ENCODE assay signal across 11 mouse cellular contexts in genomic region chr17:87472879-87473278, GRCm38 (mm10). TPM values are rescaled to one million over a fixed set of nuclear protein-coding genes. Genes with fewer than 3 reads are reported as not detected.
A peak's percentile ranks its signal among the peaks of the same experiment; 100 is the strongest.
DNase-seq lines count a peak whose midpoint lies in the region; ATAC-seq lines count a peak whose summit lies in the region.
"Had no signal": no experiment of that assay in that cellular context is flagged by ENCODE, and none has a peak within 500 bp of the region (broad histone marks: within the 10 kb centered on the region; RNA-seq: fewer than 3 reads in every experiment).

No protein-coding gene starts in this region.

- DNase-seq in heart, adult 8-10 months (ENCODE audit: low spot score) = no peak
- DNase-seq in midbrain, embryonic 11.5 days (ENCODE audit: low spot score, missing footprints) = peak; percentile 82
- DNase-seq in midbrain, embryonic 10.5 days (ENCODE audit: low spot score) = no peak
- DNase-seq in c-Kit-positive CD71-positive TER-119-positive erythroid progenitor cells, embryonic 14.5 days (ENCODE audit: low spot score) = no peak
- no peak for DNase-seq in kidney, adult 9 months

- H3K4me2 ChIP-seq in heart, embryonic 11.5 days = peak overlapping the region; percentile 75
- no peak overlapping the region for H3K4me2 ChIP-seq in midbrain, embryonic 11.5 days
- peak overlapping the region; percentile 58; the same call in 1 of the 2 replicates for H3K4me2 ChIP-seq in liver, embryonic 15.5 days
- H3K4me2 ChIP-seq in stomach, embryonic 14.5 days (replicated peaks; ENCODE audit: low read depth, low read length) = no peak overlapping the region

- H3K4me1 ChIP-seq in heart, embryonic 11.5 days (ENCODE audit: control insufficient read depth, insufficient read depth, low read length) = peaks cover 31% of the 10 kb centered on the region
- H3K4me1 ChIP-seq in midbrain, embryonic 11.5 days (ENCODE audit: control insufficient read depth, insufficient read depth, low read length) = peaks cover 15% of the 10 kb centered on the region; the same call in 1 of the 2 replicates
- H3K4me1 ChIP-seq in midbrain, embryonic 10.5 days = peaks cover 27% of the 10 kb centered on the region
- peaks cover 47% of the 10 kb centered on the region for H3K4me1 ChIP-seq in liver, embryonic 15.5 days (replicated peaks)
- peaks cover 18% of the 10 kb centered on the region; the same call in 1 of the 2 replicates for H3K4me1 ChIP-seq in stomach, embryonic 14.5 days (ENCODE audit: control insufficient read depth, insufficient read depth, low read length)

- peak overlapping the region; percentile 41 for H3K4me3 ChIP-seq in heart, embryonic 11.5 days (ENCODE audit: low read depth, low read length)
- H3K4me3 ChIP-seq in midbrain, embryonic 11.5 days (ENCODE audit: low read depth, low read length) = no peak overlapping the region
- no peak overlapping the region for H3K4me3 ChIP-seq in midbrain, embryonic 10.5 days
- H3K4me3 ChIP-seq in liver, embryonic 15.5 days (replicated peaks) = no peak overlapping the region
- peak overlapping the region; percentile 23; the same call in 1 of the 2 replicates for H3K4me3 ChIP-seq in stomach, embryonic 14.5 days (ENCODE audit: low read depth, low read length)

- H3K9ac ChIP-seq in heart, embryonic 11.5 days (ENCODE audit: low read depth, low read length) = peak overlapping the region; percentile 59; the same call in 1 of the 2 replicates
- H3K9ac ChIP-seq in midbrain, embryonic 11.5 days (ENCODE audit: low read length) = no peak overlapping the region
- H3K9ac ChIP-seq in liver, embryonic 15.5 days = no peak overlapping the region
- no peak overlapping the region for H3K9ac ChIP-seq in stomach, embryonic 14.5 days (replicated peaks; ENCODE audit: low read depth, low read length)

- 31% methylated on average over 10 of the region's 10 CpGs for WGBS in heart, embryonic 11.5 days (ENCODE audit: insufficient replicate concordance)
- WGBS in midbrain, embryonic 11.5 days = 59% methylated on average over 10 of the region's 10 CpGs
- WGBS in midbrain, embryonic 10.5 days = 67% methylated on average over 10 of the region's 10 CpGs
- 27% methylated on average over 10 of the region's 10 CpGs for WGBS in liver, embryonic 15.5 days (ENCODE audit: insufficient replicate concordance)
- WGBS in stomach, embryonic 14.5 days = 42% methylated on average over 10 of the region's 10 CpGs

- H3K36me3 ChIP-seq in heart, embryonic 11.5 days (ENCODE audit: control insufficient read depth, insufficient read depth, low read length) = no peaks in the 10 kb centered on the region
- H3K36me3 ChIP-seq in midbrain, embryonic 11.5 days (ENCODE audit: control insufficient read depth, insufficient read depth, low read length) = no peaks in the 10 kb centered on the region
- H3K36me3 ChIP-seq in midbrain, embryonic 10.5 days = no peaks in the 10 kb centered on the region
- no peaks in the 10 kb centered on the region for H3K36me3 ChIP-seq in liver, embryonic 15.5 days (replicated peaks)
- H3K36me3 ChIP-seq in stomach, embryonic 14.5 days (ENCODE audit: control insufficient read depth, insufficient read depth, low read length) = no peaks in the 10 kb centered on the region

- ATAC-seq in heart, embryonic 11.5 days (replicated peaks; ENCODE audit: insufficient number of reproducible peaks, low FRiP score, low TSS enrichment) = 0 out of 2 replicates have a peak, but pooled peaks have one; percentile 9
- no peak for ATAC-seq in midbrain, embryonic 11.5 days (ENCODE audit: low FRiP score)
- ATAC-seq in liver, embryonic 15.5 days (ENCODE audit: insufficient read depth) = no peak
- ATAC-seq in stomach, embryonic 14.5 days (ENCODE audit: insufficient number of reproducible peaks, insufficient read depth, low FRiP score, low read depth) = no peak

- H3K9me3 ChIP-seq in heart, embryonic 11.5 days (replicated peaks; ENCODE audit: control insufficient read depth, low read length) = no peaks in the 10 kb centered on the region
- H3K9me3 ChIP-seq in midbrain, embryonic 11.5 days (ENCODE audit: control insufficient read depth, low read length) = no peaks in the 10 kb centered on the region
- H3K9me3 ChIP-seq in midbrain, embryonic 10.5 days (replicated peaks) = no peaks in the 10 kb centered on the region
- H3K9me3 ChIP-seq in liver, embryonic 15.5 days (replicated peaks) = no peaks in the 10 kb centered on the region
- H3K9me3 ChIP-seq in stomach, embryonic 14.5 days (ENCODE audit: control insufficient read depth, low read depth, low read length) = no peaks in the 10 kb centered on the region

- H3K27ac ChIP-seq in heart, embryonic 11.5 days (ENCODE audit: low read depth, low read length) = peak overlapping the region; percentile 67
- no peak overlapping the region for H3K27ac ChIP-seq in midbrain, embryonic 11.5 days (ENCODE audit: low read depth, low read length)
- no peak overlapping the region for H3K27ac ChIP-seq in midbrain, embryonic 10.5 days (replicated peaks)
- no peak overlapping the region for H3K27ac ChIP-seq in liver, embryonic 15.5 days (replicated peaks)
- H3K27ac ChIP-seq in stomach, embryonic 14.5 days (ENCODE audit: low read length) = no peak overlapping the region

- H3K27me3 ChIP-seq in heart, embryonic 11.5 days (ENCODE audit: control insufficient read depth, insufficient read depth, low read length) = no peaks in the 10 kb centered on the region
- H3K27me3 ChIP-seq in midbrain, embryonic 11.5 days (ENCODE audit: control insufficient read depth, insufficient read depth, low read length) = peaks cover 10% of the 10 kb centered on the region
- peaks cover 45% of the 10 kb centered on the region for H3K27me3 ChIP-seq in midbrain, embryonic 10.5 days (ENCODE audit: low read depth, poor library complexity, severe bottlenecking)
- peaks cover 45% of the 10 kb centered on the region for H3K27me3 ChIP-seq in liver, embryonic 15.5 days
- H3K27me3 ChIP-seq in stomach, embryonic 14.5 days (ENCODE audit: control insufficient read depth, insufficient read depth, low read length) = no peaks in the 10 kb centered on the region

RNA-seq across cellular contexts. Expression of gene Calm2, which starts 26.1 kb away (rescaled TPM):
- polyA plus RNA-seq in heart, embryonic 11.5 days (2014; fragmentation: Nextera tagmentation; extraction: Ambion mirVana) = 724 and 789 TPM in 2 replicates
- 100 to 1,000 TPM; 143 to 158 (median 147) TPM for total RNA-seq in heart, adult 8-10 months (2022)
- 1,326 and 1,445 TPM in 2 replicates for polyA plus RNA-seq in midbrain, embryonic 11.5 days (2014; fragmentation: Nextera tagmentation; extraction: Ambion mirVana)
- 1,154 and 1,167 TPM in 2 replicates for polyA plus RNA-seq in midbrain, embryonic 10.5 days (2016; fragmentation: Nextera tagmentation; extraction: Ambion mirVana)
- polyA plus RNA-seq in liver, embryonic 15.5 days (2015; fragmentation: Nextera tagmentation; extraction: Ambion mirVana) = 306 and 329 TPM in 2 replicates
- polyA plus RNA-seq in stomach, embryonic 14.5 days (2014; fragmentation: Nextera tagmentation; extraction: Ambion mirVana) = 951 and 1,023 TPM in 2 replicates

RNA-seq across cellular contexts. Expression of gene Stpg4, which starts 45.3 kb away (rescaled TPM):
- polyA plus RNA-seq in heart, embryonic 11.5 days (2014; fragmentation: Nextera tagmentation; extraction: Ambion mirVana) = not detected in 2 replicates
- total RNA-seq in heart, adult 8-10 months (2022) = not detected
- polyA plus RNA-seq in midbrain, embryonic 11.5 days (2014; fragmentation: Nextera tagmentation; extraction: Ambion mirVana) = not detected in 2 replicates
- not detected in 2 replicates for polyA plus RNA-seq in midbrain, embryonic 10.5 days (2016; fragmentation: Nextera tagmentation; extraction: Ambion mirVana)
- polyA plus RNA-seq in liver, embryonic 15.5 days (2015; fragmentation: Nextera tagmentation; extraction: Ambion mirVana) = not detected in 2 replicates
- not detected in 2 replicates for polyA plus RNA-seq in stomach, embryonic 14.5 days (2014; fragmentation: Nextera tagmentation; extraction: Ambion mirVana)
- total RNA-seq: adrenal gland, postnatal 10 days; granulocyte monocyte progenitor cell, adult 5-6 weeks had no signal
- polyA plus RNA-seq: small intestine, adult 2 months had no signal

Comparison
In these comparisons a context has a peak if more than half of its experiments do, and no peak if none do; other contexts are left out.
1. H3K4me2 ChIP-seq: peak in heart, embryonic 11.5 days (single experiment) and liver, embryonic 15.5 days (single experiment); none in midbrain, embryonic 11.5 days (single experiment) and stomach, embryonic 14.5 days (single experiment).
2. H3K4me3 ChIP-seq: peak in heart, embryonic 11.5 days (single experiment) and stomach, embryonic 14.5 days (single experiment); none in midbrain, embryonic 11.5 days (single experiment), midbrain, embryonic 10.5 days (single experiment) and liver, embryonic 15.5 days (single experiment).